Mouse (Mus musculus) ovary, adult 2 months (tissue): Measurements from ENCODE around the gene Tex10. TPM values are rescaled to one million over a fixed set of nuclear protein-coding genes. Genes with fewer than 3 reads are reported as not detected.

Source experiments
- polyA plus RNA-seq: library from polyadenylated mRNA; depleted of rRNA; stranded (reverse); fragments of >200 nt; gene quantifications from 2 replicates; pipeline ENCODE4 v1.2.3, GENCODE M21; 2012; rRNA removed

Tex10 gene
- 11.3 and 13.5 TPM in 2 replicates for polyA plus RNA-seq

DNA sequence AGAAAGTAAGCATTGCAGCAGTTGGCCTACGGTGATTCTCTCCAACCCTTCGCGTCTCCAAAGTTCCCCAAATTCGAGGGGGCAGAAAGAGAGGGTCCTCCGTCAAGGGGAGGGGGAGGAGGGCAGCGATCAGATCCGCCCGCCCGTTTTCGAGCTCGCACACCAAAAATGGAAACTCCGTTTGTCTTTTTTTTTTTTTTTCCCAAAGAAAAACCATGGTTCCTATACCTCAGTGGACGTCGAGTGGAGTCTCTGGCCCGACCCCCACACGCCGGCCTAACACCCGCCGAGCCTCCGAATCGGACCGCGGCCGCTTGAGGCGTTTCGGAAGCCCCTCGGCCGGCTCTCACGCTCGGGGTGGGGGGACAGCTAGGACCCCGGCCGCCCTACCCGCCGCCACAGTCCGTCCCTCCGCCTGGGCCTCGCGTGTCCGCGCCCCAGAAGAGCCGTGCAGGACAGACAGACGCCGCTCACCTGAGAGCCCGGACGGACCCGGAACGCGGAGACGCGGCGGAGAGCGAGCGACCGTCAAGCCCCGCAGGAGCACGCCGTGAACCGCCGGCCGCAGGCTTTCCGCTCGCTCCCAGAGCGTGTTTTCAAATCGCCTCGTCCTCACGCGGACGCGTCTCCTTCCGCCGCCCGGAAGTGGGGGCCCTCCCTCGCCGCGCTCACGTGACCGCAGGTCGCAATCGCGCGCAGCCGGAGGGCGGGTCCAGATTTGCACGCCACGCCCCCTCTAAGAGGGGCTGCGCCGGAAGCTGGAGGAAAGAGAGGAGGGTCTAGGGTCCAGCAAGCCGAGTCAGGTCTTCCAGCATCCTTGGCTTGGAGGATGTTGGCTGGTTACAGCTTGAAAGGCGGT is at the start of gene Tex10:
Gene Tex10 (minus strand): TSS at position 668 of the 859 bp plus-strand sequence.

Other genes starting within 250 kb of the Tex10 start
- gene Erp44, start 193.9 kb downstream of the Tex10 start, polyA plus RNA-seq = 6.2 and 10.9 TPM in 2 replicates
- gene Invs, start 193.7 kb downstream of the Tex10 start, polyA plus RNA-seq = 3.8 and 6.7 TPM in 2 replicates
- 5.5 and 6.6 TPM in 2 replicates for gene Msantd3, start 66.5 kb upstream of the Tex10 start, polyA plus RNA-seq
- gene Tmeff1, start 111.7 kb upstream of the Tex10 start, polyA plus RNA-seq = 16.8 and 26.0 TPM in 2 replicates
- 0.09 TPM in 1 of 2 replicates, not detected in the other for gene Cavin4, start 190.1 kb upstream of the Tex10 start, polyA plus RNA-seq